Mouse (Mus musculus): ENCODE measurements around the gene Zdhhc8. TPM values are rescaled to one million over a fixed set of nuclear protein-coding genes. Genes with fewer than 3 reads are reported as not detected.

Gene Zdhhc8
- polyA plus RNA-seq (2015; fragmentation: Nextera tagmentation; extraction: Ambion mirVana), result 0.63 and 0.79 TPM in 2 replicates

DNA sequence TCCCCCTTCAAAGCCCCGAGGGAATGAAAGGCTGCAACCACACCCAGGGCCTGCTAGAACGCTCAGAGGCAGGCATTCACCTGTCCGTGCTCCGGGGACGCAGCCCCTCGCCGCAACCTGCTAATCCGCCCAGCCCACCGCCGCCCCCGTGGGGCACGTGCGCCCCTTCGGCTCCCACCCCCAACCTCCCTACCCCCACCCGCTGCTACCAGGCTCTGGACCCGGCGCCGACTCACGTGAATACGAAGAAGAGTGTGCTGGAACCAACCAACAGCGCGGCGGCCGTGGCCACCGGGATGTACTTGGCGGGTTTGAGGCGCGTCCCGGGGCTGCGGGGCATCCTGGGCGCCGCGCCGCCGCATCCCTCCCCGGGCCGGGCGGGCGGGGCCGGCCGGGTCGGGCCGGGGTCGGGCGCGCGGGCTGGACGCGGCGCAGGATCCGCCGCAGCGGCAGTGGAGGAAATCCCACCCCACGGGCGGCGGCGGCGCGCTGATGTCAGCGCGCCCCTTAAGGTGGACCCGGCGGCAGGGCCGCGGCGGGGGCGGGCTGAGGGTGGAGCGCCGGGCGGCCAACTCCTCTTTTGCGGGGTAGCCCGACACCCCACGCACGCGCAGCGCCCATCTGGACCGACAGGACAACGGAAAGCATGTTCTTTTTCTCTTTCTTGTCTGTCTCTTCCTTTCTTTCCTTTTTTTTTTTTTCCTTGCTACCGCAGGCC, at the start of gene Zdhhc8:
TSS of gene Zdhhc8 (minus strand) at position 466 of the 718 bp plus-strand sequence.
- Histone ChIP-seq H3K4me3 (ENCODE audit: low read depth, low read length) (peak within 1 kb of the TSS; percentile 68), H3K27me3 (ENCODE audit: control insufficient read depth, insufficient read depth, low read depth, low read length) (peaks cover 25% of the 10 kb centered on the region), H3K36me3 (ENCODE audit: control insufficient read depth, insufficient read depth) (peaks cover 12% of the 10 kb centered on the region; the same call in 1 of the 2 replicates), H3K9me3 (replicated peaks; ENCODE audit: control insufficient read depth, low read length) (no peaks in the 10 kb centered on the region), H3K9ac (ENCODE audit: low read depth, low read length) (peak within 1 kb of the TSS; percentile 58), H3K4me2 (ENCODE audit: low read depth, low read length) (peak within 1 kb of the TSS; percentile 70), H3K4me1 (ENCODE audit: control insufficient read depth, low read depth, low read length) (peaks cover 7% of the 10 kb centered on the region), H3K27ac (ENCODE audit: low read length) (0 out of 2 replicates have a peak within 1 kb of the TSS, but pooled peaks have one; percentile 45)
- ATAC-seq (ENCODE audit: low read depth), result peak; percentile 67
- under 1% methylated on average over 73 of the region's 79 CpGs for WGBS (ENCODE audit: insufficient replicate concordance)

DNA sequence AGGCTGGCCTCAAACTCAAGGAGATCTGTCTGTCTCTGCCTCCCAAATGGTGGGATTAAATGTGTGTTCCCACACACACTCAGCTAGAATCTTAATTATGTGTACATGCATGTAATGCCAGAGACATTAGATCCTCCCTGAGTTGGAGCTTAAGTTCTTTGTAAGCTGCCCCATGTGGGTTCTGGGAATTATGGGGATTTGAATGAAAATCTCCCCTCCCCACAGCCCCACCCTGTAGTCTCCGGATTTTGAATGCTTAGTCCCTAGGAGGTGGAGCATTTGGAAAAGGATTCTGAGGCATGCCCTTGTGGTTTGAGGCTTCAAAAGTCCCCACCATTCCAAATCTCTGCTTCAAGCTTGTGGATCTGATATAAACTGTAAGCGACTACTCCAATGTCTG, 40.2 kb upstream of the Zdhhc8 start:
- 83% methylated on average over 2 of the region's 2 CpGs for WGBS (ENCODE audit: insufficient replicate concordance)
- Histone ChIP-seq H3K4me1 (ENCODE audit: control insufficient read depth, low read depth, low read length) (no peaks in the 10 kb centered on the region), H3K9ac (ENCODE audit: low read depth, low read length) (no peak overlapping the region), H3K27me3 (ENCODE audit: control insufficient read depth, insufficient read depth, low read depth, low read length) (no peaks in the 10 kb centered on the region), H3K4me2 (ENCODE audit: low read depth, low read length) (no peak overlapping the region), H3K4me3 (ENCODE audit: low read depth, low read length) (no peak overlapping the region), H3K9me3 (replicated peaks; ENCODE audit: control insufficient read depth, low read length) (no peaks in the 10 kb centered on the region), H3K36me3 (ENCODE audit: control insufficient read depth, insufficient read depth) (peaks cover 80% of the 10 kb centered on the region), H3K27ac (ENCODE audit: low read length) (no peak overlapping the region)
- ATAC-seq (ENCODE audit: low read depth), result no peak

DNA sequence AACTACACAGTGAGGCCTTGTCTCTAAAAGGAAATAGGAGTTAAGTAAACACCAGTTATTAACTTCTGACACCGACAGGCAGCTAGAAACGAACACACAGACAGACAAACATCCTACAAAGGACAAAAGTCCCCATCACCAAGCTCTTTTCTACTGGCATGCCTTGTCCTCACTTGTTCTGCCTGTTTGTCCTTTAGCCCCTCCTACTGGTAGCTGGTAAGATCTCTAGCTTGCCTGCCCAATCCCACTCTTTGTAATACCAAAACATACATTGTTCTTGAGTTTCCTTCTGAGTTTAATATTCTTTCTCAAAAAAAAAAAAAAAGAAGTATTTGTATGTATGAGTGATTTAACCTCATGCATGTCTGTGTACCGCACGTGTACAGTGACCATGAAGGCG, 33.2 kb upstream of the Zdhhc8 start:
- no peak overlapping the region for H3K9ac ChIP-seq (ENCODE audit: low read depth, low read length)
- no peak for ATAC-seq (ENCODE audit: low read depth)
- 85% methylated on average over 5 of the region's 5 CpGs for WGBS (ENCODE audit: insufficient replicate concordance)
- H3K27ac ChIP-seq (ENCODE audit: low read length), result no peak overlapping the region
- H3K9me3 ChIP-seq (replicated peaks; ENCODE audit: control insufficient read depth, low read length), result no peaks in the 10 kb centered on the region
- H3K27me3 ChIP-seq (ENCODE audit: control insufficient read depth, insufficient read depth, low read depth, low read length), result no peaks in the 10 kb centered on the region
- no peak overlapping the region for H3K4me3 ChIP-seq (ENCODE audit: low read depth, low read length)
- H3K4me1 ChIP-seq (ENCODE audit: control insufficient read depth, low read depth, low read length), result no peaks in the 10 kb centered on the region
- H3K4me2 ChIP-seq (ENCODE audit: low read depth, low read length), result no peak overlapping the region
- H3K36me3 ChIP-seq (ENCODE audit: control insufficient read depth, insufficient read depth), result peaks cover 69% of the 10 kb centered on the region

DNA sequence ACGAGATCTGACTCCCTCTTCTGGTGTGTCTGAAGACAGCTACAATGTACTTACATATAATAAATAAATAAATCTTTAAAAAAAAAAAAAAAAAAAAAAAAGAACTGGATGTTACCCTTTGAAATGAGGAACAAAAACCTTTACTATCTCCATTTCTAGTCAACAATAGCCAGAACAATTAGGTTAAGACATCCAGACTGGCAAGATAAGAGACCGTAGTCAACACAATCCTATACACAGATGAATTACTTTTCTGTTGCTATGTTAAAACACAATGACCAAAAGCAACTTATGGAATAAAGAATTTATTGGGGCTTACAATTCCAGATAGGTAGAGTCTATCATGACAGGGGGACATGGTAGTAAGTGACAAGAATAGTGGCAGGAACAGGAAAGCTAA, 30.1 kb upstream of the Zdhhc8 start:
- H3K9ac ChIP-seq (ENCODE audit: low read depth, low read length), result no peak overlapping the region
- no peaks in the 10 kb centered on the region for H3K9me3 ChIP-seq (replicated peaks; ENCODE audit: control insufficient read depth, low read length)
- 84% methylated on average over 2 of the region's 2 CpGs for WGBS (ENCODE audit: insufficient replicate concordance)
- H3K4me2 ChIP-seq (ENCODE audit: low read depth, low read length), result no peak overlapping the region
- H3K36me3 ChIP-seq (ENCODE audit: control insufficient read depth, insufficient read depth), result peaks cover 64% of the 10 kb centered on the region
- H3K4me1 ChIP-seq (ENCODE audit: control insufficient read depth, low read depth, low read length), result no peaks in the 10 kb centered on the region
- no peak for ATAC-seq (ENCODE audit: low read depth)
- H3K4me3 ChIP-seq (ENCODE audit: low read depth, low read length), result no peak overlapping the region
- no peak overlapping the region for H3K27ac ChIP-seq (ENCODE audit: low read length)
- H3K27me3 ChIP-seq (ENCODE audit: control insufficient read depth, insufficient read depth, low read depth, low read length), result no peaks in the 10 kb centered on the region

DNA sequence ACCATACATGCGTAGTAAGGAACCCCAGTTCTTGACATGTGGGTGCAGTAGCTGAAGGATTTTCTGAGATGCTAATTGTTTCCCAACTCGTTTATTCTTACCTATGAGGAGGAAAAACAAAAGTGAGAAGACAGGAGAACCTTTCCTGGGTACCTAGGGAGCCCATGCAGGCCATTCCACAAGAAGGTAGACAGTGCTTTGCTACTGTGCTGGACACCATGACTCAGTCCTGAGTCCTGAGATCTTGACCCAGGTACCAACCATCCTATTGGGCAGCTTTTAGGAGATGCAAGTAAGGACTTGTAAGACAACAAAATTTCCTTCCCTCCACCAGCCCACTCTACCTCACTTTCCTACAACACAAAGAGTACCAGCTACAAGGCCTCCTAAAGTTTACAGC, 23.3 kb upstream of the Zdhhc8 start, which contains the start of gene Gm49776:
TSS of gene Gm49776 (minus strand) at position 101 of the 400 bp plus-strand sequence.
- WGBS (ENCODE audit: insufficient replicate concordance), result 81% methylated on average over 2 of the region's 2 CpGs
- H3K9ac ChIP-seq (ENCODE audit: low read depth, low read length), result no peak within 1 kb of the TSS
- H3K4me3 ChIP-seq (ENCODE audit: low read depth, low read length), result no peak within 1 kb of the TSS
- no peaks in the 10 kb centered on the region for H3K9me3 ChIP-seq (replicated peaks; ENCODE audit: control insufficient read depth, low read length)
- no peak within 1 kb of the TSS for H3K27ac ChIP-seq (ENCODE audit: low read length)
- no peak within 1 kb of the TSS for H3K4me2 ChIP-seq (ENCODE audit: low read depth, low read length)
- no peak for ATAC-seq (ENCODE audit: low read depth)
- H3K27me3 ChIP-seq (ENCODE audit: control insufficient read depth, insufficient read depth, low read depth, low read length), result no peaks in the 10 kb centered on the region
- H3K36me3 ChIP-seq (ENCODE audit: control insufficient read depth, insufficient read depth), result peaks cover 81% of the 10 kb centered on the region
- H3K4me1 ChIP-seq (ENCODE audit: control insufficient read depth, low read depth, low read length), result no peaks in the 10 kb centered on the region

DNA sequence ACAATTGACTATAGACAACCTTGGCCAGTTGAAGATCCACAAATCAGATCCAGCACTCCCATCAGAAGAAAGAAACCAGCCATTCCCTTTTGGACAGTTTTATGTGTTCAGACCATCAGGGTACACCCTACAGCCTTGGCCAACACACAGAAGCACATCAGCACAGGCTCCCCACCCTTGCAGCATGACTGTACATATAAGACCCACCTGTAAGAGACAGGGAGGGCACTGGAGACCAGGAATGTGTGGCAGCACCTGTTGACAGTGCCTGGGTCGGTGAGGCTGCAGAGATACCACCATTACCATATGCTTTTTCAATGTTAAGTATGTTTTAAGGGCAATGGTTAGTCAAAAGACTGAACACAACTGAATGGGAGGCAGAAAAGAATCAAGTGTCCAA, 18.9 kb upstream of the Zdhhc8 start:
- Histone ChIP-seq H3K9me3 (replicated peaks; ENCODE audit: control insufficient read depth, low read length) (no peaks in the 10 kb centered on the region), H3K27me3 (ENCODE audit: control insufficient read depth, insufficient read depth, low read depth, low read length) (no peaks in the 10 kb centered on the region), H3K4me1 (ENCODE audit: control insufficient read depth, low read depth, low read length) (peaks cover 24% of the 10 kb centered on the region), H3K4me3 (ENCODE audit: low read depth, low read length) (no peak overlapping the region), H3K4me2 (ENCODE audit: low read depth, low read length) (no peak overlapping the region), H3K36me3 (ENCODE audit: control insufficient read depth, insufficient read depth) (peaks cover 70% of the 10 kb centered on the region), H3K9ac (ENCODE audit: low read depth, low read length) (no peak overlapping the region), H3K27ac (ENCODE audit: low read length) (no peak overlapping the region)
- WGBS (ENCODE audit: insufficient replicate concordance), result 74% methylated on average over 1 of the region's 1 CpGs
- no peak for ATAC-seq (ENCODE audit: low read depth)

DNA sequence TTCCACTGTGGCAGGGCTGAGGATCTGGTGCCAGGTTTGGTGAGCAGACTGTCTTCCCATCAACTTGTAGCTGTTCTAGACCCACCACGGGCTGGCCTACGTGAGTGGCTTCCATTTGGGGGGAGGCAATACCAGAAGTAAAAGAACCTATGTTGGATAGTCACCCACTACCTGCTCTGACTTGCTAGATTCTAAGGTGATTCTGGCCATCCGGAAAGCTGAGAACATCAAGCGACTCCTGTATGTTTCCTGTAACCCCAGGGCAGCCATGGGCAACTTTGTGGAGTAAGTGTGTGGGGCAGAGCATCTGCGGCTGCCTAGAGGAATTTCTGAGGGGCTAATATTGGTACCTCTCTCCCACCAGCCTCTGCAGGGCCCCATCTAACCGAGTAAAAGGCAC, 17.8 kb upstream of the Zdhhc8 start:
- H3K4me1 ChIP-seq (ENCODE audit: control insufficient read depth, low read depth, low read length), result peaks cover 24% of the 10 kb centered on the region
- no peak overlapping the region for H3K4me3 ChIP-seq (ENCODE audit: low read depth, low read length)
- no peak for ATAC-seq (ENCODE audit: low read depth)
- H3K9ac ChIP-seq (ENCODE audit: low read depth, low read length), result no peak overlapping the region
- H3K4me2 ChIP-seq (ENCODE audit: low read depth, low read length), result no peak overlapping the region
- peaks cover 61% of the 10 kb centered on the region for H3K36me3 ChIP-seq (ENCODE audit: control insufficient read depth, insufficient read depth)
- WGBS (ENCODE audit: insufficient replicate concordance), result 77% methylated on average over 6 of the region's 6 CpGs
- no peaks in the 10 kb centered on the region for H3K9me3 ChIP-seq (replicated peaks; ENCODE audit: control insufficient read depth, low read length)
- no peak overlapping the region for H3K27ac ChIP-seq (ENCODE audit: low read length)
- no peaks in the 10 kb centered on the region for H3K27me3 ChIP-seq (ENCODE audit: control insufficient read depth, insufficient read depth, low read depth, low read length)

DNA sequence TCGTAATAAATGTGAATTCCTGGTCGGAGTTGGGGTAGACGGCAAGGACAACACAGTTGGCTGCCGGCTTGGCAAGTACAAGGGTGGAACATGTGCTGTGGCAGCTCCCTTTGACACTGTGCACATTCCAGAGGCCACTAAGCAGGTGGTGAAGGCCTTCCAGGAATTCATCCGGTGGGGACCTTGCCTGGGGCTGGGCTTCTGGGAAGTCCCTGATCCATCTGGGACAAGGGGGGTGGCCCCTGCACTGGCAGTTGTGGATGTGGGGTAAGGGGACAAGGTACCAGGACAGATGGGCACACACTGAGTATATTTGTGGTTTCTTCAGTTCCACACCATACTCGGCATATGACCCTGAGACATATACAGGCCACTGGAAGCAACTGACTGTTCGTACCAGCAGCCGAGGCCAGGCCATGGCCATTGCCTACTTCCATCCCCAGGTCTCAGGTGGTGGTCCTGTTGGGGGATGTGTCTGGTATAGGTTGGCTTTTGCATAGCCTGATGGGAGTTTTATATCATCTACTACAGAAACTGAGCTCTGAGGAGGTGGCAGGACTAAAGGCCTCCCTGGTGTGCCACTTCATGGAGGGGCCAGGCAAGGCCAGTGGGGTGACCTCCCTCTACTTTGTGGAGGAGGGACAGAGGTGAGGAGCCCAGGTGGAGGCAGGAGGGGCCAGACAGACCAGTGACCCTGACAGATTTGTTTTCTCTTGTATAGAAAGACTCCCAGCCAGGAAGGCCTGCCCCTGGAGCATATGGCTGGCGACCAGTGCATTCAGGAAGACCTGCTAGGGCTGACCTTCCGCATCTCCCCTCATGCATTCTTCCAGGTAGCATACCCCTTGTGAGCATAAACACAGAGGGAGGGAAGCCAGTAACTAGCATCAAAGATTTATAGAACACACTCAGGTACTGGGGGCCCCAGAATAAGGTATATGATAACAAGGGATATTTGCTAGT, 16.2 kb upstream of the Zdhhc8 start:
- H3K4me3 ChIP-seq (ENCODE audit: low read depth, low read length), result no peak overlapping the region
- H3K9me3 ChIP-seq (replicated peaks; ENCODE audit: control insufficient read depth, low read length), result no peaks in the 10 kb centered on the region
- ATAC-seq (ENCODE audit: low read depth), result no peak
- H3K4me1 ChIP-seq (ENCODE audit: control insufficient read depth, low read depth, low read length), result peaks cover 32% of the 10 kb centered on the region
- no peak overlapping the region for H3K27ac ChIP-seq (ENCODE audit: low read length)
- peak overlapping the region; percentile 97 for H3K4me2 ChIP-seq (ENCODE audit: low read depth, low read length)
- peaks cover 45% of the 10 kb centered on the region for H3K36me3 ChIP-seq (ENCODE audit: control insufficient read depth, insufficient read depth)
- peak overlapping the region; percentile 90 for H3K9ac ChIP-seq (ENCODE audit: low read depth, low read length)
- 72% methylated on average over 10 of the region's 10 CpGs for WGBS (ENCODE audit: insufficient replicate concordance)
- H3K27me3 ChIP-seq (ENCODE audit: control insufficient read depth, insufficient read depth, low read depth, low read length), result no peaks in the 10 kb centered on the region

Data from liver, embryonic 16.5 days (tissue).